Mouse (Mus musculus) CH12.LX (cell line): ENCODE data around the gene Adam11. TPM values are rescaled to one million over a fixed set of nuclear protein-coding genes. Genes with fewer than 3 reads are reported as not detected.

Experiments
- DNase-seq: peaks from one replicate; pipeline ENCODE4 v3.0.0-alpha.2; 2013; ENCODE audit errors: extremely low read depth
- H3K27ac ChIP-seq: 2 replicates; pipeline ENCODE4 v1.5.1; 2012; ENCODE audit warnings: low read depth, mild to moderate bottlenecking, control low read depth, moderate library complexity; ENCODE audit not compliant: insufficient read depth
- H3K27me3 ChIP-seq: replicated peaks from 2 replicates; pipeline ENCODE3; 2012; ENCODE audit warnings: inconsistent platforms
- H3K36me3 ChIP-seq, 2 experiments: replicated peaks in 1 of 2; 2 replicates each; pipeline versions ENCODE3 to v1.6.1; 2012; ENCODE audit warnings: inconsistent platforms in 1 of 2, low read length in 1 of 2, mild to moderate bottlenecking in 1 of 2, mixed read lengths in 1 of 2, moderate library complexity in 1 of 2; ENCODE audit not compliant: control insufficient read depth in 1 of 2, insufficient read depth in 1 of 2
- H3K4me1 ChIP-seq, 2 experiments: 2 replicates each; pipeline ENCODE4 v1.6.1; 2012; ENCODE audit warnings: inconsistent platforms in 1 of 2, moderate library complexity in 1 of 2; ENCODE audit not compliant: insufficient read depth in 2 of 2, control insufficient read depth in 1 of 2
- H3K4me2 ChIP-seq: 2 replicates; pipeline ENCODE4 v1.6.1; 2012; ENCODE audit warnings: low read depth, mild to moderate bottlenecking, control low read depth; ENCODE audit not compliant: poor library complexity, insufficient read depth, severe bottlenecking
- H3K4me3 ChIP-seq, 3 experiments: fragments of 150-350 bp in 1 of 3; sonication (generic) in 1 of 3; replicated peaks in 1 of 3; 2 replicates each; pipeline versions ENCODE3 to v1.5.1; 2011 to 2012; ENCODE audit warnings: low read depth in 2 of 3, low read length in 2 of 3, mild to moderate bottlenecking in 2 of 3, moderate library complexity in 2 of 3, control low read depth in 1 of 3, improper control_type of control experiment in 1 of 3, inconsistent platforms in 1 of 3, mixed read lengths in 1 of 3; ENCODE audit not compliant: poor library complexity in 1 of 3
- H3K79me2 ChIP-seq: replicated peaks from 2 replicates; pipeline ENCODE4 v1.6.1; 2012; ENCODE audit warnings: mild to moderate bottlenecking, moderate library complexity; ENCODE audit not compliant: control insufficient read depth, poor library complexity, insufficient read depth, severe bottlenecking; ENCODE audit errors: extremely low read depth
- H3K9ac ChIP-seq: 2 replicates; pipeline ENCODE4 v1.6.1; 2012; ENCODE audit warnings: low read depth, mild to moderate bottlenecking, control low read depth, moderate library complexity; ENCODE audit not compliant: insufficient read depth
- H3K9me3 ChIP-seq: replicated peaks from 2 replicates; pipeline ENCODE3; 2012; ENCODE audit warnings: low read length, inconsistent platforms, mixed read lengths
- CHD1 ChIP-seq: IDR thresholded peaks from 2 replicates; pipeline ENCODE4 v1.6.1; 2012; ENCODE audit warnings: low read depth, low read length, improper control_type of control experiment, inconsistent platforms
- CHD2 ChIP-seq: IDR thresholded peaks from 2 replicates; pipeline ENCODE4 v1.6.1; 2011; ENCODE audit warnings: low read length, improper control_type of control experiment
- CTCF ChIP-seq, 2 experiments: IDR thresholded peaks in 1 of 2; conservative IDR thresholded peaks in 1 of 2; 2 replicates each; pipeline ENCODE4 v1.5.1; 2011 to 2012; ENCODE audit warnings: low read depth in 2 of 2, low read length in 2 of 2, improper control_type of control experiment in 1 of 2, inconsistent platforms in 1 of 2, mild to moderate bottlenecking in 1 of 2, moderate library complexity in 1 of 2
- ELF1 ChIP-seq: IDR thresholded peaks from 2 replicates; pipeline ENCODE4 v1.6.1; 2014; ENCODE audit warnings: low read depth, mild to moderate bottlenecking, inconsistent platforms, low read length, improper control_type of control experiment
- HCFC1 ChIP-seq: IDR thresholded peaks from 2 replicates; pipeline ENCODE4 v1.6.1; 2012; ENCODE audit warnings: low read depth, mild to moderate bottlenecking, inconsistent platforms, low read length, improper control_type of control experiment
- KAT2A ChIP-seq: IDR thresholded peaks from 2 replicates; pipeline ENCODE4 v1.6.1; 2012; ENCODE audit warnings: low read length, improper control_type of control experiment, inconsistent platforms; ENCODE audit not compliant: insufficient replicate concordance
- MAFK ChIP-seq: IDR thresholded peaks from 2 replicates; pipeline ENCODE4 v1.6.1; 2011; ENCODE audit warnings: low read length, improper control_type of control experiment; ENCODE audit not compliant: insufficient replicate concordance
- MAX ChIP-seq: IDR thresholded peaks from 2 replicates; pipeline ENCODE4 v1.6.1; 2011; ENCODE audit warnings: low read length, improper control_type of control experiment
- MYC ChIP-seq: IDR thresholded peaks from 2 replicates; pipeline ENCODE4 v1.6.1; 2011; ENCODE audit warnings: low read depth, mild to moderate bottlenecking, improper control_type of control experiment, low read length
- PAX5 ChIP-seq: IDR thresholded peaks from 2 replicates; pipeline ENCODE4 v1.6.1; 2012; ENCODE audit warnings: low read length, inconsistent platforms, mixed read lengths
- POLR2AphosphoS2 ChIP-seq: IDR thresholded peaks from 2 replicates; pipeline ENCODE4 v1.6.1; 2011; ENCODE audit warnings: low read depth, low read length, improper control_type of control experiment
- RAD21 ChIP-seq: IDR thresholded peaks from 2 replicates; pipeline ENCODE4 v1.6.1; 2011; ENCODE audit warnings: low read depth, mild to moderate bottlenecking, low read length, improper control_type of control experiment, moderate library complexity
- SIN3A ChIP-seq: IDR thresholded peaks from 2 replicates; pipeline ENCODE4 v1.6.1; 2012; ENCODE audit warnings: low read length, improper control_type of control experiment, inconsistent platforms
- SMC3 ChIP-seq: IDR thresholded peaks from 2 replicates; pipeline ENCODE4 v1.6.1; 2011; ENCODE audit warnings: low read depth, low read length, improper control_type of control experiment
- TBP ChIP-seq: conservative IDR thresholded peaks from 2 replicates; pipeline ENCODE4 v1.6.1; 2011; ENCODE audit warnings: low read depth, low read length, improper control_type of control experiment
- TCF12 ChIP-seq: IDR thresholded peaks from 2 replicates; pipeline ENCODE4 v1.6.1; 2014; ENCODE audit warnings: low read depth, mild to moderate bottlenecking, inconsistent platforms, low read length, improper control_type of control experiment
- USF1 ChIP-seq: IDR thresholded peaks from 2 replicates; pipeline ENCODE4 v1.6.1; 2014; ENCODE audit warnings: low read depth, mild to moderate bottlenecking, inconsistent platforms, low read length, improper control_type of control experiment
- USF2 ChIP-seq: conservative IDR thresholded peaks from 2 replicates; pipeline ENCODE4 v1.6.1; 2011; ENCODE audit warnings: low read depth, low read length, improper control_type of control experiment
- ZC3H11A ChIP-seq: IDR thresholded peaks from 2 replicates; pipeline ENCODE4 v1.6.1; 2012; ENCODE audit warnings: low read depth, mild to moderate bottlenecking, inconsistent platforms, low read length, improper control_type of control experiment
- ZKSCAN1 ChIP-seq: IDR thresholded peaks from 2 replicates; pipeline ENCODE4 v1.6.1; 2012; ENCODE audit warnings: low read depth, inconsistent platforms, low read length, improper control_type of control experiment, borderline replicate concordance
- ZMIZ1 ChIP-seq: IDR thresholded peaks from 2 replicates; pipeline ENCODE4 v1.6.1; 2012; ENCODE audit warnings: low read depth, mild to moderate bottlenecking, inconsistent platforms, low read length, improper control_type of control experiment
- ZNF384 ChIP-seq: IDR thresholded peaks from 2 replicates; pipeline ENCODE4 v1.6.1; 2012; ENCODE audit warnings: low read depth, low read length, improper control_type of control experiment, inconsistent platforms
- dilution Hi-C: fragments of 300-500 bp; cut with MboI; formaldehyde crosslinking; loops from 2 replicates; pipeline ENCODE4 v1.14.3; 2020; ENCODE audit warnings: low sequenced_read_pairs; ENCODE audit not compliant: extremely low pct_unique_long_range_greater_than_20kb, extremely low pct_ligation_motif_present
- in situ Hi-C: fragments of 300-500 bp; cut with MboI; formaldehyde crosslinking; loops from 3 replicates; pipeline ENCODE4 v1.14.3; 2019; ENCODE audit warnings: low sequenced_read_pairs, low pct_ligation_motif_present, low pct_unique_long_range_greater_than_20kb, mixed read lengths
- polyA plus RNA-seq: library from polyadenylated mRNA; unstranded; fragments of >175 nt; gene quantifications from 2 replicates; pipeline ENCODE4 v1.2.1, GENCODE M21; 2012; ENCODE audit warnings: low read depth; ENCODE audit not compliant: insufficient read length
- total RNA-seq, 2 experiments: library from RNA; depleted of rRNA; stranded (reverse); fragments of 300-350 nt in 1 of 2; fragments of >200 nt in 1 of 2; gene quantifications; 2 replicates each; pipeline ENCODE4 v1.2.3; 2012 to 2014

Gene Adam11
- total and polyA plus RNA-seq, 3 experiments: not detected

DNA sequence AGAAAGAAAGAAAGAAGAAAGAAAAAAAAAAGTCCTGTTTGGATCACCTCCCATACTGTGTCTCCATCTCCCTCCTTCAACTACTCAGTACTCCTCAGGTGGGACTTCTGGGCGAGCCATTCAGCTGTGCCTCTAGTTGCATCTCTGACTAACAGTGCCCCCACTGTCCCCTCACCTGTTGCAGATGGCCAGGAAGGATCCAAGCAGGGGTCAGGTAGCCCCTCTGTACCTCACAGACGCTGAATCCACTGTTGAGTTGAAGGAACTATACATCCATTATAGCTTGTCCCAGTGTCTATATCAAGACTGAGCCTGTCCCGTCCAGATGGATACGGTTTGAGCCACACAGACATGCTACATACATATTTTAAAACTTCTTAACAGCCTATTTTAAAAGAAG is 20.3 kb downstream of the Adam11 start:
- H3K9me3 ChIP-seq: peaks cover 11% of the 10 kb centered on the region
- no peak for DNase-seq
- peaks cover 89% of the 10 kb centered on the region for H3K27me3 ChIP-seq
- TF ChIP-seq CTCF (conservative IDR thresholded peaks at IDR 0.05 in 1 of 2, IDR thresholded peaks at IDR 0.05 in 1 of 2; ENCODE audit: low read depth in 2 of 2, low read length in 2 of 2) (no peak), KAT2A (no peak), MAX (no peak), MAFK (no peak), CHD1 (no peak), MYC (no peak), ZC3H11A (no peak), ZMIZ1 (no peak), USF2 (no peak)
- H3K27ac ChIP-seq: no peak overlapping the region
- no peak overlapping the region for H3K9ac ChIP-seq
- in situ Hi-C loops (loop anchor here (5.0 kb wide), 1 partner anchor 61 kb away; no protein-coding TSS in a partner anchor), dilution Hi-C loops (no loop called here)
- no peak overlapping the region for H3K4me2 ChIP-seq
- no peaks in the 10 kb centered on the region for H3K79me2 ChIP-seq
- no peaks in the 10 kb centered on the region for H3K36me3 ChIP-seq
- H3K4me1 ChIP-seq: 0 out of 4 replicates have a peak, but pooled peaks cover 0 to 2% of the 10 kb centered on the region in 2 experiments
- no peak overlapping the region for H3K4me3 ChIP-seq

DNA sequence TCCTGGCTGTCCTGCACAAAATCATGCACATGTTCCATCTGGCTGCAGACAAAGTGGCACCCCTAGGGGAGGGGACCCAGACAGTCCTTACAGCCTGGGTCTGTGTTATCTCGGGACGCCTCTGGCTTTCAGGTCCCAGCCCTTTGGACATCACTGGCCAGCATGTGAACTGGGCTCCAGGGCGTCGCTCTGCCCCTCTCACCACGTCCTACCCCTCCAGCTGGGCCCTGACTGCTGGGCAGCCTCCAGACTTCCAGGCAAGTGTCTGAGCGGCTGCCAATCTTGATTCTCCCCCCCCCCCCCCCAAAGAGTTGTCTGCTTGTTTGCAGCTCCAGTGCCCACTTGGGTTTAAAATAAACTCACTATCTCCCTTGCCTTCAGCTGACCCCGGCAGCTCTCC is 22.2 kb downstream of the Adam11 start:
- H3K4me1 ChIP-seq: 0 out of 4 replicates have a peak, but pooled peaks cover 0 to 2% of the 10 kb centered on the region in 2 experiments
- H3K79me2 ChIP-seq: no peaks in the 10 kb centered on the region
- TF ChIP-seq TBP (no peak), POLR2AphosphoS2 (no peak), HCFC1 (no peak), USF2 (no peak), CHD2 (no peak), SIN3A (no peak), ZKSCAN1 (no peak), ELF1 (no peak), SMC3 (no peak), CHD1 (no peak), RAD21 (no peak), TCF12 (no peak), USF1 (no peak), CTCF (conservative IDR thresholded peaks at IDR 0.05 in 1 of 2, IDR thresholded peaks at IDR 0.05 in 1 of 2; ENCODE audit: low read depth in 2 of 2, low read length in 2 of 2) (no peak), ZNF384 (no peak), MAX (no peak), PAX5 (no peak)
- TF ChIP-seq, all 38 proteins: peak for 0
- H3K36me3 ChIP-seq: no peaks in the 10 kb centered on the region
- H3K9me3 ChIP-seq: no peaks in the 10 kb centered on the region
- no peak overlapping the region for H3K4me3 ChIP-seq
- peaks cover 81% of the 10 kb centered on the region for H3K27me3 ChIP-seq
- no peak overlapping the region for H3K27ac ChIP-seq
- in situ Hi-C loops: loop anchor here (5.0 kb wide), 1 partner anchor 59 kb away; no protein-coding TSS in a partner anchor
- DNase-seq: no peak
- H3K9ac ChIP-seq: no peak overlapping the region
- dilution Hi-C loops: no loop called here
- no peak overlapping the region for H3K4me2 ChIP-seq
